Mouse (Mus musculus): Measurements from ENCODE around the gene Olfr508. TPM values are rescaled to one million over a fixed set of nuclear protein-coding genes. Genes with fewer than 3 reads are reported as not detected.

The Olfr508 gene
- polyA plus RNA-seq, 1 experiment from 2014 or later = not detected

Other genes starting within 250 kb of the Olfr508 start
- gene Olfr495, start 236.8 kb upstream of the Olfr508 start, polyA plus RNA-seq (2016; fragmentation: Nextera tagmentation; extraction: Ambion mirVana) = not detected in 2 replicates
- gene Olfr497, start 209.6 kb upstream of the Olfr508 start, polyA plus RNA-seq (2016; fragmentation: Nextera tagmentation; extraction: Ambion mirVana) = not detected in 2 replicates
- not detected in 2 replicates for gene Olfr498, start 164.7 kb upstream of the Olfr508 start, polyA plus RNA-seq (2016; fragmentation: Nextera tagmentation; extraction: Ambion mirVana)
- gene Olfr502, start 104.9 kb upstream of the Olfr508 start, polyA plus RNA-seq (2016; fragmentation: Nextera tagmentation; extraction: Ambion mirVana) = not detected in 2 replicates
- not detected in 2 replicates for gene Olfr503, start 85.5 kb upstream of the Olfr508 start, polyA plus RNA-seq (2016; fragmentation: Nextera tagmentation; extraction: Ambion mirVana)
- not detected in 2 replicates for gene Olfr504, start 64.2 kb upstream of the Olfr508 start, polyA plus RNA-seq (2016; fragmentation: Nextera tagmentation; extraction: Ambion mirVana)
- not detected in 2 replicates for gene Olfr506, start 19.2 kb upstream of the Olfr508 start, polyA plus RNA-seq (2016; fragmentation: Nextera tagmentation; extraction: Ambion mirVana)
- not detected in 2 replicates for gene Olfr507, start 8.2 kb upstream of the Olfr508 start, polyA plus RNA-seq (2016; fragmentation: Nextera tagmentation; extraction: Ambion mirVana)
- not detected in 2 replicates for gene Olfr509, start 21.9 kb downstream of the Olfr508 start, polyA plus RNA-seq (2016; fragmentation: Nextera tagmentation; extraction: Ambion mirVana)
- not detected in 2 replicates for gene Olfr510, start 36.4 kb downstream of the Olfr508 start, polyA plus RNA-seq (2016; fragmentation: Nextera tagmentation; extraction: Ambion mirVana)
- gene Olfr512, start 83.3 kb downstream of the Olfr508 start, polyA plus RNA-seq (2016; fragmentation: Nextera tagmentation; extraction: Ambion mirVana) = not detected in 2 replicates
- not detected in 2 replicates for gene Olfr513, start 121.0 kb downstream of the Olfr508 start, polyA plus RNA-seq (2016; fragmentation: Nextera tagmentation; extraction: Ambion mirVana)
- gene Olfr514, start 196.0 kb downstream of the Olfr508 start, polyA plus RNA-seq (2016; fragmentation: Nextera tagmentation; extraction: Ambion mirVana) = not detected in 2 replicates
- not detected in 2 replicates for gene Olfr516, start 220.5 kb downstream of the Olfr508 start, polyA plus RNA-seq (2016; fragmentation: Nextera tagmentation; extraction: Ambion mirVana)
- gene Olfr517, start 242.4 kb downstream of the Olfr508 start, polyA plus RNA-seq (2016; fragmentation: Nextera tagmentation; extraction: Ambion mirVana) = not detected in 2 replicates

Data from midbrain, embryonic 10.5 days (tissue).